Mouse (Mus musculus) brain, embryonic 14.5 days (tissue): ENCODE results near the gene Btn2a2.

Experiments used
- CTCF ChIP-seq: fragments of 200-500 bp; IDR thresholded peaks from 2 replicates; pipeline ENCODE4 v1.5.1; 2012; ENCODE audit warnings: inconsistent platforms, mild to moderate bottlenecking, moderate library complexity, borderline replicate concordance; ENCODE audit not compliant: insufficient read depth, insufficient read length; ENCODE audit errors: extremely low read depth
- POLR2A ChIP-seq: fragments of 200-500 bp; IDR thresholded peaks from 2 replicates; pipeline ENCODE4 v1.6.1; 2012; ENCODE audit warnings: mild to moderate bottlenecking, inconsistent platforms, borderline replicate concordance; ENCODE audit not compliant: poor library complexity, insufficient read depth, insufficient read length, severe bottlenecking; ENCODE audit errors: extremely low read depth

DNA sequence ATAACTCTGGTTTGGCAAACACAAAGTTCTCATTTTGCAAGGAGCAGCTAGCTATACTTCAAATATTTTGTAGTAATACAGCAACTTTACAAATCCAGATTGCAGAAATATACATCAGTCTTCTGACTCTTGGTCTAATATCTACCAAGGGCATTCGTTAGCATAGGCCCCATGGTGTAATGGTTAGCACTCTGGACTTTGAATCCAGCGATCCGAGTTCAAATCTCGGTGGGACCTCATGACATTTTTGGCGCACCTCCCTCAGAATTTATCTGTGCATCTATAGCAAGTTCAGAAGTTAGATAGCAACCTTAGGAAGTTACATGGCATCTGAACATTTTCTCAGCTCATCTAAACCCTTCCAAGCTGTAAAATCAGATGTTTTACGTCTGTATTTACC is 30.2 kb upstream of the Btn2a2 start:
- TF ChIP-seq CTCF = no peak
- no peak for TF ChIP-seq POLR2A
